Mouse (Mus musculus): ENCODE measurements around the gene Cracr2b.

Gene Cracr2b

GRCm38 (mm10) chr7:141454967-141455551 lies 5.8 kb upstream of the Cracr2b start, which contains the start of gene Pnpla2:
Gene Pnpla2, plus strand, starts transcription at chr7:141455198.
- DNase-seq (ENCODE audit: low spot score), result peak; percentile 90

- DNase-seq (ENCODE audit: low spot score), result no peak
Measured at GRCm38 (mm10) chr7:141455610-141456314, 5.1 kb upstream of the Cracr2b start.

DNA sequence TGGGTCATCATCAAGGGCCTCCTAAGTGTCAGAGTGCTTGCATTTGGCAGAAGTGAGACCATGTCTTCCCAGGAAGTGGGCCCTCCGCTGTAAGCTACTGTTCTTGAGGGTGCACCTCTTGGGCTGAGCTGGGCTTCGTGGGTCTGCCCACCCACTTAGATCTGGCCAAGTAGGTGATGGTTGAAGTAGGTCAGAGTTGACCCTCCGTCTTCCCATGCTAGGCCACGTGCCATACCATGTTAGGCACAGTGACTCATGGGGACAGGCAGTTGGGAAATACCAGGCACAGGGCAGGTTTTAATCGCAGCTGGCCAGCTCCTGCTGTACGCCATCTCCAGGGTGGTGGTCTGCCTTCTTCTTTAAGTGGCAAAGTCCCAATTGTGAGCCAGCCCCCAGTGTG lies 4.2 kb upstream of the Cracr2b start:
- no peak for DNase-seq (ENCODE audit: low spot score)

DNA sequence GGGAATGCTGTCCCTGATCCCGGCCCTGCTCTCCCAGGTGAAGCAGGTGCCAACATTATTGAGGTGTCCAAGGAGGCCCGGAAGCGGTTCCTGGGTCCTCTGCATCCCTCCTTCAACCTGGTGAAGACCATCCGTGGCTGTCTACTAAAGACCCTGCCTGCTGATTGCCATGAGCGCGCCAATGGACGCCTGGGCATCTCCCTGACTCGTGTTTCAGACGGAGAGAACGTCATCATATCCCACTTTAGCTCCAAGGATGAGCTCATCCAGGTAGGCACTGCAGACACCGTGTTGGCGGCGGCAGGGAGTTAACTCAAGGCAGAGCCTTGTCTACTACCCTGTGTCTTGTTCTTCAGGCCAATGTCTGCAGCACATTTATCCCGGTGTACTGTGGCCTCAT lies 3.7 kb upstream of the Cracr2b start:
- no peak for DNase-seq (ENCODE audit: low spot score)

GRCm38 (mm10) chr7:141457986-141458660 lies 2.8 kb upstream of the Cracr2b start:
- no peak for DNase-seq (ENCODE audit: low spot score)

DNA sequence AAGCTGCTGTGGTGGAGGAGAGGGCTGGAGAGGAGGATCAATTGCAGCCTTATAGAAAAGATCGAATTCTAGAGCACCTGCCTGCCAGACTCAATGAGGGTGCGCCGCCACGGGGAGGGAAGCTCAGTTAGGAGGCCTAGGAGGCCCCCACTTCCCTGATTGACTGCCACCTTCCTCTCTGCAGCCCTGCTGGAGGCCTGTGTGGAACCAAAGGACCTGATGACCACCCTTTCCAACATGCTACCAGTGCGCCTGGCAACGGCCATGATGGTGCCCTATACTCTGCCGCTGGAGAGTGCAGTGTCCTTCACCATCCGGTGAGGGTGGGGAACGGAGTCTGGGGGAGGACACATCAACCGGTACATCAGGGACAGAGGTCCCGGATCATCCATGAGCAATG lies 2.2 kb upstream of the Cracr2b start:
- no peak for DNase-seq (ENCODE audit: low spot score)

GRCm38 (mm10) chr7:141459301-141459711 lies 1.6 kb upstream of the Cracr2b start:
- no peak for DNase-seq (ENCODE audit: low spot score)

- DNase-seq (ENCODE audit: low spot score), result no peak
Measured at GRCm38 (mm10) chr7:141460001-141460390, 898 bp upstream of the Cracr2b start.

GRCm38 (mm10) chr7:141461521-141462332 lies 833 bp downstream of the Cracr2b start:
- DNase-seq (ENCODE audit: low spot score), result no peak

DNA sequence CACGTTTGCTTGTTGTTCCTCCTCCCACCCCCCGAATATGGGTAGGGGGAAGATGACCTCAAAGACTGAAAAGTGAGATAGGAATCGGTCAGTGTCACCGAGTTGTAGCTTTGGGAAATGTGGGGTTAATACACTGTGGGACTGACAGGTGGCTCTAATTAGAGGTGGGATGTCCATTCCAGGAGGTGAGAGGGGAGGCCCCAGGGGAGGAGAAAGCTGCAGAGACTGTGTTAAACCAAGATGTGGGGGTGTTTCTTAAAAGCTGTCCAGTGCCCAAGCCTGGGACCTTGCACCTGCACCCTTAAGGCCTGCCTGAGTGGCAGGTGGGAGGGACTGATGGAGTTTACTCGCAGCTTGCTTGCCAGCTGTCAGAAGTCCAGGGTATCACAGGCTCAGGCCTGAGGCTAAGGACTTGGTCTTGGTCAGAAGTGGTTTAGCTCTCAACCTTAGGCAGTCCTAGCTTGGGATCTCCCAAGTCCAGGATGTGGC lies 1.5 kb downstream of the Cracr2b start:
- no peak for DNase-seq (ENCODE audit: low spot score)

GRCm38 (mm10) chr7:141463824-141464602 lies 3.1 kb downstream of the Cracr2b start:
- DNase-seq (ENCODE audit: low spot score), result no peak

DNA sequence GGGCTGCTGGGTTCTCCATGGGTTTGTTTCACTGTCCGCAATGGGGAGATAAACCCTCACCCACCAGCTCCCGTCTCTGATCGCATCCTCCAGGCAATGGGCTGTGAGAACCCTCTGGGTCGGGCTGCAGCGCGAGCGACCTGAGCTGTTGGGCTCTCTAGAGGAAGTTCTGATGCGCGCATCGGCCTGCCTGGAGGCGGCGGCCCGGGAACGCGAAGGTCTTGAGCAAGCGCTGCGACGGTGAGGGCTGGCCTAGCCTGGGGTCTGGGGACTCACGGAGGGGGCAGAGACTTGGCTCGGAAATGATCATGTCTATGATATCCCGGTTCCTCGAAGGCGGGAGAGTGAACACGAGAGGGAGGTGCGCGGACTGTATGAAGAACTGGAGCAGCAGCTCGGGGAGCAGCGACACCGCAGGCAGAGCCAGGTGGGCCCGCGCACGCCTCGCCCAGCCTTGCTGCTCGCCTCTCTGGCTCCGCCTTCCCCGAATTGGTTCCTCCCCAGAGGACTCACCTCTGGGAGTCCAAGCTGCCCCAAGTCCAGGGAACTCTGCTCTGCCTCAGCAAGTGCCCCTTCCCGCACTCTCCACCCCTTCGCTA lies 3.8 kb downstream of the Cracr2b start:
- no peak for DNase-seq (ENCODE audit: low spot score)

- no peak for DNase-seq (ENCODE audit: low spot score)
Measured at GRCm38 (mm10) chr7:141465388-141466044, 4.6 kb downstream of the Cracr2b start.

- no peak for DNase-seq (ENCODE audit: low spot score)
Measured at GRCm38 (mm10) chr7:141466045-141466394, 5.1 kb downstream of the Cracr2b start.

- no peak for DNase-seq (ENCODE audit: low spot score)
Measured at GRCm38 (mm10) chr7:141466607-141467148, 5.8 kb downstream of the Cracr2b start.

DNA sequence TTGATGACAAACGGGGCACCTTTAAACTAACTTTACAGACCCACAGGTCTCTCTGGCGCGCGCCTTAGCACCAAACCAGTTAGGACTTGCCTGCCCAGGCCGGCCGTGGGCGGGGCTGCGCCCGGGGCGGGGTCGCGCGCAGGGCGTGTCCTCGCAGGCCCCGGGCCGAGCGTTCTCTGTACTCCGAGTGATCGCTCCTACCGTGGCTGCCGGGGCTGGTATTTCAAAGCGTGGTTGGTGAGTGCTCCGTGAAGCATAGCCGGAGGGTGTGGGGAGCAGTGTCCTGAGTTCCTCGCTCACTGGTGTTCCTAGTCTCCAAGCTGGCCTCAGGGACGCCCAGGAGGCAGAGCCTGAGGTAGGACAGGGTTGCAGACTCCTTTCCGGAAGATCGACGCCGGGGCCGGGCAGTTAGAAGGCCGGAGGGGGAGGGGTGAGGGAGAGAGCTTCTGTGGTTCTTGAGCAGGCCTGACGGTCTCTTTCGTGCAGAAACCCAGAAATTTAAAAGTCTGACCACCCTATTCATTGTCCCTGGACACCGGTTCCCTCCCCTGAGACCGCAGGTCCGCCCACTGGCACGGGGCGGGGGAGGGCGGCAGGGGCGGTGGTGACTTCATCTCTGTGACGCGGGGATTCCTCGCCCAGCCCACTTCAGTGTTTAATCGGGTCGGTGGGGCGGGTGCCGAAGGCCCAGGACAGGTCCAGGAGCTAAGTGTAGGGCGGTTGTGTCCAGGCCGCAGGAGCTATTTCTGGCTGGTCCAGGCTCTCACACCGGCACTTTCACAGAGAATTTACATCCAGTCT lies 6.5 kb downstream of the Cracr2b start, which contains the start of gene Cd151:
Gene Cd151 (plus strand): TSS at position 163 of the 801 bp plus-strand sequence.
- peak; percentile 81 for DNase-seq (ENCODE audit: low spot score)

DNA sequence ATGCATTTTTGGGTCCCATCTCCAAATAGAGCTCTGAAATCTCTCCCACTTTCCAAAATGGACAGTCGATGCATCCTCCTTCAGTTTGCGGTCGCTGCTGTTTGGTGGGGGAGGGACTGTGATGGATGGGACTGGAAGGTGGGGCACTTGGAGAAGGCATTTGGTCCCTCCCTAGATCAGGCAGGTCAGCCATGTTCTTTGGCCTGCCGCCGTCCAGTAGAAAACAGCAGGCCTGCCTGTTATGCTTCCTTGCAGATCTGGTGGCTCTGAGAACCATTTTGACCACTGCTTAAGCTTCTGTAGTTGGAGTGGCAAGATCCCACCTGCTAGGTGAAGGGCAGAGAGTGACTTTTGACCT lies 7.2 kb downstream of the Cracr2b start:
- no peak for DNase-seq (ENCODE audit: low spot score)

- peak; percentile 72 for DNase-seq (ENCODE audit: low spot score)
Measured at GRCm38 (mm10) chr7:141468522-141469211, 7.8 kb downstream of the Cracr2b start.

- no peak for DNase-seq (ENCODE audit: low spot score)
Measured at GRCm38 (mm10) chr7:141469352-141469751, 8.5 kb downstream of the Cracr2b start.
